Mouse (Mus musculus): ENCODE data around the gene Btg3.

Btg3 gene

DNA sequence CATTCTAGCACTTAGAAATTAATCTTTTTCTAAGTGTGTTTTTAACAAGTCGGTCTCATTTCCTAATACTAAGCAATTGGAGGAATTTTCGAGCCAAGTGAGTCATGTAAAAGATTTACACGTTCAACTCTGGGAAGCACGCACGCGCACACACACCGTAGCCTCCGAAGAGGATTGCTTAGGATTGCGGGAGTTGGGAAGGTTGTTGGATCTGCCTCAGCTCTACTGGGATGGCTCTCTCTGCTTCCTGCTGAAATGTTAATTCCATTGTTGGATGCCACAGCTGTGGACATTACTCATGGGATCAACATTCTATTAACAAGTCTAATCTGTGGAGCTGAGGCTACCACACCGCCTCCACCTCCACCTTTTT lies 74.3 kb downstream of the Btg3 start:
- DNase-seq (ENCODE audit: extremely low read depth, insufficient read length, low spot score), result no peak

DNA sequence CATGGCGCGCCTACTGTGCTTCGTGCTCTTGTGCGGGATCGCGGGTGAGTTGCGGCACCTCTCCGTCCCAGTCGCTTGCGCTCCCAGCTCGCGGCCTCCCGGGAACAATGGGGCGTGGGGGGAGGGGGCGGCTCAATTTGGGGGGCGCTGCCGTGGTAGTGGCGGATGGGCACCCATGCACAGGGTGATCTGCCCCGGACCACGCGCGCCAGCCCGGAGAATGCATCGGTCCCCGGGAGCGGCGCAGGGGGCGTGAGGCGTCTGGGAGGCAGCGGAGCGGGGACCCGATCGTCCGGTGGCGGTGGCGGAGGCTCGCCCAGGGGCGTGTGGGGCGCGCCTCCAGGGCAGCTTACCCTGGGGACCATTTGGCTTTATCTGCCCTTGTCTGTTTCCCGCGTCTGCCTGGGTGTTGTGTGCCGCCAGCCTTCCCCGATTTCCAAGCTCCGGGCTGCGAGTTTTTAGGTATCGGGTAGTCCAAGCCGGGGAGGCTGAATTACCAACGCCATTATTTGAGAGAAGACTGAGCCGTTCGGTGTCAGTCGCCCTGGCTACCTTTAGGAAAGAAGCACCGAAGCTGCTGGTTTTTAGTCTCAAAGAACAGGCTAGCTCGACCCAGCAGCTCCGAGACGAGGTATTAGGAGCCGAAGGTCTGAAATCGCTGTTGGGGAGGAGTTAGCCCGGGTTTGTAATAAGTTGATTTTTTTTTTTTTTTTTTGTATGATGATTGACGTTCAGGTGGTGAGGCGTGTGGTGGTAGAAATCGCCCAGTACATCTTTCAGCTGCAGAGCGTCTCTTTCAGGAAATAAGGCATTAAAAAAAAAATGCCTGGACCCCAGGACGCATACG lies 74.9 kb downstream of the Btg3 start:
- no peak for DNase-seq (ENCODE audit: extremely low read depth, insufficient read length, low spot score)

- no peak for DNase-seq (ENCODE audit: extremely low read depth, insufficient read length, low spot score)
Observed at GRCm38 (mm10) chr16:78301183-78301830, 75.7 kb downstream of the Btg3 start, which contains the start of gene Cxadr. Gene Cxadr, plus strand, starts transcription at chr16:78301489.

DNA sequence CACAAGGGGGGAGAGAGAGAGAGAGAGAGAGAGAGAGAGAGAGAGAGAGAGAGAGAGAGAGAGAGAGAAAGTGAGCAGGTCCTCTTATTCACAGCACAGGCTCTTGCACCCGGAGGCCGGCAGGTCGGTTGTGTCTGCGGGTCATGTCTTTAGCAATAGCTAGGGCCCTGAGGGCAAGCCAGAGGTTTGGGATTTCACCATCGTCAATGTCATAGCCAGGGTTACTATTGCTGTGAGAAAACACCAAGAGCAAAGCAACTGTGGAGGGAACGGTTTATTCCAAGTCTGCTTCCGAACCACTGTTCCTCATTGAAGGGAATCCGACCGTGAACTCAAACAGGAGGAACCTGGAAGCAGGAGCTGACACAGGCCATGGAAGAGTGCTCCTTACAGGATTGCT lies 80.9 kb downstream of the Btg3 start:
- DNase-seq (ENCODE audit: extremely low read depth, insufficient read length, low spot score), result no peak

DNA sequence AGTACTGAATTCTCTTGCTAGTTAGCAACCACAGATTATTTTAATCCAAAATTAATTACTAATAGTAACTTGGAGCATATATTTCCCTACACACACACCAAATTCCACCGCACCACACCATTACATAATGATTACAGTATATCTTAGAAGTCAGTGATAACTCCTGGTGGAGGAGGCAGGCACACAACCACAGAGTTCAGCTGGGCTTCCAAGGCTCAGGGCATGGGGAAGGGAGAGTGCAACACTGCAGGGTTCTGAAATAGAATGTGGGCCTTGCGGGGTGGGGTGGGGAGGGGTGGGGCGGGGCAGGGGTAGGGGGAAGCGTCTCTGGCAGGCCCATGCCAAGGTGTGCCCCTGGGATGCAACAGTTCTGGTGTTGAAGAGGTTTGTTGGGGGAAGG lies 81.4 kb downstream of the Btg3 start:
- DNase-seq (ENCODE audit: extremely low read depth, insufficient read length, low spot score), result no peak

- DNase-seq (ENCODE audit: extremely low read depth, insufficient read length, low spot score), result no peak
Observed at GRCm38 (mm10) chr16:78294606-78295275, 82.3 kb downstream of the Btg3 start.

DNA sequence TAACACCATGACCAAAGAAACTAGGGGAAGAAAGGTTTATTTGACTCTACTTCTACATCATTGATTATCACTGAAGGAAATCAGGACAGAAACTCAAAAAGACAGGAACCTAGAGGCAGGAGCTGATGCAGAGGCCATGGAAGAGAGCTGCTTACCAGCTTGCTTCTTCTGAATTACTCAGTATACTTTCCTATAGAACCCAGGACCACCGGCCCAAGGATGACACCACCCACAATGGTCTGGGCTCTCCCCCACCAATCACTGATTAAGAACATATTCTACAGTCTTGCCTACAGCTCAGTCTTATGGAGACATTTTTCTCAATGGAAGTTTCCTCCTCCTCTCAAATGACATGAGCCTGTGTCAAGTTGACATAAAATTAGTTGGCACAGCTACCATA lies 82.9 kb downstream of the Btg3 start:
- DNase-seq (ENCODE audit: extremely low read depth, insufficient read length, low spot score), result no peak

- no peak for DNase-seq (ENCODE audit: extremely low read depth, insufficient read length, low spot score)
Observed at GRCm38 (mm10) chr16:78283231-78283630, 93.8 kb downstream of the Btg3 start.

Data from 3134 (cell line).